Comparison of ENCODE assay signal across 26 mouse cellular contexts in genomic region chr5:120599625-120600024, GRCm38 (mm10). TPM values are rescaled to one million over a fixed set of nuclear protein-coding genes. Genes with fewer than 3 reads are reported as not detected.
DNase-seq lines count a peak whose midpoint lies in the region; ATAC-seq and TF ChIP-seq lines count a peak whose summit lies in the region.
"Had no signal": no experiment of that assay in that cellular context is flagged by ENCODE, and none has a peak within 500 bp of the region (broad histone marks: within the 10 kb centered on the region; RNA-seq: fewer than 3 reads in every experiment).

No protein-coding gene starts in this region.

- no peak for DNase-seq in right cerebral cortex, postnatal 14 days
- no peak for DNase-seq in cerebellum, adult 9-10 months
- DNase-seq in urinary bladder, postnatal 10 days (ENCODE audit: low spot score) = no peak
- DNase-seq: adrenal gland, postnatal 25 days; cerebellum, adult 11-12 months; gastrocnemius, postnatal 14 days; heart, adult 18-20 months; kidney, adult 2 months; kidney, postnatal 14 days; lung, adult 2 months; lung, postnatal 36 days; right cerebral cortex, postnatal 25 days had no signal

- H3K27me3 ChIP-seq in intestine, embryonic 16.5 days (replicated peaks; ENCODE audit: control insufficient read depth, insufficient read depth, low read length) = no peaks in the 10 kb centered on the region
- no peaks in the 10 kb centered on the region for H3K27me3 ChIP-seq in intestine, postnatal 0 days (replicated peaks; ENCODE audit: control insufficient read depth, insufficient read depth, low read length)
- no peaks in the 10 kb centered on the region for H3K27me3 ChIP-seq in liver, embryonic 12.5 days (replicated peaks)
- H3K27me3 ChIP-seq: embryonic facial prominence, embryonic 15.5 days; forebrain, embryonic 12.5 days had no signal

- H3K4me2 ChIP-seq in intestine, embryonic 16.5 days (ENCODE audit: low read depth, low read length) = no peak overlapping the region
- no peak overlapping the region for H3K4me2 ChIP-seq in intestine, postnatal 0 days (replicated peaks; ENCODE audit: low read depth)
- peak overlapping the region; percentile 58 for H3K4me2 ChIP-seq in liver, embryonic 12.5 days
- H3K4me2 ChIP-seq: embryonic facial prominence, embryonic 15.5 days; forebrain, embryonic 12.5 days; heart, embryonic 15.5 days; midbrain, embryonic 11.5 days had no signal

- H3K36me3 ChIP-seq in intestine, embryonic 16.5 days (ENCODE audit: control insufficient read depth, insufficient read depth, low read length) = no peaks in the 10 kb centered on the region
- no peaks in the 10 kb centered on the region for H3K36me3 ChIP-seq in intestine, postnatal 0 days (ENCODE audit: control insufficient read depth, insufficient read depth)
- no peaks in the 10 kb centered on the region for H3K36me3 ChIP-seq in liver, embryonic 12.5 days
- H3K36me3 ChIP-seq: embryonic facial prominence, embryonic 15.5 days; forebrain, embryonic 12.5 days; heart, embryonic 15.5 days; hindbrain, embryonic 10.5 days; limb, embryonic 10.5 days had no signal

- no peak overlapping the region for H3K27ac ChIP-seq in intestine, embryonic 16.5 days (ENCODE audit: low read length)
- no peak overlapping the region for H3K27ac ChIP-seq in intestine, postnatal 0 days (ENCODE audit: low read depth, low read length)
- H3K27ac ChIP-seq in liver, embryonic 12.5 days = peak overlapping the region; percentile 90
- H3K27ac ChIP-seq: embryonic facial prominence, embryonic 15.5 days; forebrain, embryonic 12.5 days; heart, embryonic 15.5 days; hindbrain, postnatal 0 days; limb, embryonic 10.5 days had no signal

- H3K4me3 ChIP-seq in intestine, embryonic 16.5 days (ENCODE audit: low read length) = no peak overlapping the region
- H3K4me3 ChIP-seq in intestine, postnatal 0 days (ENCODE audit: low read depth, low read length) = no peak overlapping the region
- H3K4me3 ChIP-seq in liver, embryonic 12.5 days = no peak overlapping the region
- H3K4me3 ChIP-seq: embryonic facial prominence, embryonic 15.5 days; forebrain, embryonic 12.5 days; heart, embryonic 15.5 days; hindbrain, embryonic 10.5 days; limb, embryonic 10.5 days had no signal

- H3K9me3 ChIP-seq in intestine, embryonic 16.5 days (ENCODE audit: control insufficient read depth, low read length) = no peaks in the 10 kb centered on the region
- H3K9me3 ChIP-seq in intestine, postnatal 0 days (ENCODE audit: control insufficient read depth) = no peaks in the 10 kb centered on the region
- no peaks in the 10 kb centered on the region for H3K9me3 ChIP-seq in liver, embryonic 12.5 days (replicated peaks)
- H3K9me3 ChIP-seq: embryonic facial prominence, embryonic 15.5 days; forebrain, embryonic 12.5 days; heart, embryonic 15.5 days; hindbrain, embryonic 10.5 days; limb, embryonic 10.5 days had no signal

- WGBS in intestine, embryonic 16.5 days = 87% methylated on average over 6 of the region's 6 CpGs
- WGBS in intestine, postnatal 0 days = 82% methylated on average over 6 of the region's 6 CpGs
- WGBS in liver, embryonic 12.5 days (ENCODE audit: insufficient replicate concordance) = 28% methylated on average over 6 of the region's 6 CpGs

- TF ChIP-seq CTCF in intestine, postnatal 0 days (IDR thresholded peaks at IDR 0.05; ENCODE audit: low read depth) = no peak

- H3K4me1 ChIP-seq in intestine, embryonic 16.5 days (ENCODE audit: control insufficient read depth, insufficient read depth, low read length) = no peaks in the 10 kb centered on the region
- H3K4me1 ChIP-seq in intestine, postnatal 0 days (replicated peaks; ENCODE audit: control insufficient read depth, insufficient read depth, low read length) = no peaks in the 10 kb centered on the region
- peaks cover 56% of the 10 kb centered on the region for H3K4me1 ChIP-seq in liver, embryonic 12.5 days
- H3K4me1 ChIP-seq: embryonic facial prominence, embryonic 15.5 days; limb, embryonic 10.5 days had no signal

- 0 out of 2 replicates have a peak, but pooled peaks have one; percentile 29 for ATAC-seq in intestine, embryonic 16.5 days
- ATAC-seq in intestine, postnatal 0 days = no peak
- peak; percentile 55 for ATAC-seq in common myeloid progenitor, adult 5-6 weeks (replicated peaks; ENCODE audit: low read depth, poor library complexity, severe bottlenecking)
- ATAC-seq in liver, embryonic 12.5 days = peak; percentile 95
- ATAC-seq in megakaryocyte progenitor cell, adult 5-6 weeks (replicated peaks; ENCODE audit: poor library complexity) = peak; percentile 84
- ATAC-seq: CD4-positive, CD25-positive, alpha-beta regulatory T cell, adult 4 months; hindbrain, postnatal 0 days had no signal

- no peak overlapping the region for H3K9ac ChIP-seq in intestine, embryonic 16.5 days (ENCODE audit: low read depth, low read length)
- no peak overlapping the region for H3K9ac ChIP-seq in intestine, postnatal 0 days (ENCODE audit: low read depth, low read length)
- peak overlapping the region; percentile 58 for H3K9ac ChIP-seq in liver, embryonic 12.5 days
- H3K9ac ChIP-seq: embryonic facial prominence, embryonic 15.5 days; forebrain, embryonic 12.5 days; heart, embryonic 15.5 days had no signal

RNA-seq across cellular contexts. Expression of gene Iqcd, which starts 10.8 kb away (rescaled TPM):
- 0.17 and 0.27 TPM in 2 replicates for polyA plus RNA-seq in intestine, embryonic 16.5 days (2015; fragmentation: Nextera tagmentation; extraction: Ambion mirVana)
- polyA plus RNA-seq in intestine, postnatal 0 days (2015; fragmentation: Nextera tagmentation; extraction: Ambion mirVana) = 0.30 and 0.47 TPM in 2 replicates
- 0.96 and 0.97 TPM in 2 replicates for total RNA-seq in common myeloid progenitor, adult 5-6 weeks (2017)
- 2.0 and 2.1 TPM in 2 replicates for polyA plus RNA-seq in liver, embryonic 12.5 days (2016; fragmentation: Nextera tagmentation; extraction: Ambion mirVana)
- not detected in 2 replicates for total RNA-seq in megakaryocyte progenitor cell, adult 5-6 weeks (2015)
- total RNA-seq in megakaryocyte progenitor cell, adult 5-6 weeks (2017) = 0.81 and 1.1 TPM in 2 replicates
- total RNA-seq: ES-E14; heart, adult 18-20 months had no signal

RNA-seq across cellular contexts. Expression of gene Tpcn1, which starts 11.2 kb away (rescaled TPM):
- 21.4 and 23.9 TPM in 2 replicates for polyA plus RNA-seq in intestine, embryonic 16.5 days (2015; fragmentation: Nextera tagmentation; extraction: Ambion mirVana)
- 31.5 and 35.6 TPM in 2 replicates for polyA plus RNA-seq in intestine, postnatal 0 days (2015; fragmentation: Nextera tagmentation; extraction: Ambion mirVana)
- total RNA-seq in common myeloid progenitor, adult 5-6 weeks (2017) = 15.2 and 18.1 TPM in 2 replicates
- 24.8 and 25.4 TPM in 2 replicates for polyA plus RNA-seq in liver, embryonic 12.5 days (2016; fragmentation: Nextera tagmentation; extraction: Ambion mirVana)
- 37.0 and 38.8 TPM in 2 replicates for total RNA-seq in megakaryocyte progenitor cell, adult 5-6 weeks (2015)
- 15.7 and 17.7 TPM in 2 replicates for total RNA-seq in megakaryocyte progenitor cell, adult 5-6 weeks (2017)

RNA-seq across cellular contexts. Expression of gene Rita1, which starts 12.8 kb away (rescaled TPM):
- polyA plus RNA-seq in intestine, embryonic 16.5 days (2015; fragmentation: Nextera tagmentation; extraction: Ambion mirVana) = 12.7 and 12.8 TPM in 2 replicates
- polyA plus RNA-seq in intestine, postnatal 0 days (2015; fragmentation: Nextera tagmentation; extraction: Ambion mirVana) = 6.1 and 7.5 TPM in 2 replicates
- total RNA-seq in common myeloid progenitor, adult 5-6 weeks (2017) = 3.8 and 13.1 TPM in 2 replicates
- 7.3 and 8.4 TPM in 2 replicates for polyA plus RNA-seq in liver, embryonic 12.5 days (2016; fragmentation: Nextera tagmentation; extraction: Ambion mirVana)
- total RNA-seq in megakaryocyte progenitor cell, adult 5-6 weeks (2015) = 2.0 and 2.3 TPM in 2 replicates
- 4.7 and 5.8 TPM in 2 replicates for total RNA-seq in megakaryocyte progenitor cell, adult 5-6 weeks (2017)

RNA-seq across cellular contexts. Expression of gene Ddx54, which starts 12.9 kb away (rescaled TPM):
- polyA plus RNA-seq in intestine, embryonic 16.5 days (2015; fragmentation: Nextera tagmentation; extraction: Ambion mirVana) = 50.8 and 51.4 TPM in 2 replicates
- 19.9 and 20.9 TPM in 2 replicates for polyA plus RNA-seq in intestine, postnatal 0 days (2015; fragmentation: Nextera tagmentation; extraction: Ambion mirVana)
- 36.0 and 41.7 TPM in 2 replicates for total RNA-seq in common myeloid progenitor, adult 5-6 weeks (2017)
- 35.0 and 36.3 TPM in 2 replicates for polyA plus RNA-seq in liver, embryonic 12.5 days (2016; fragmentation: Nextera tagmentation; extraction: Ambion mirVana)
- 11.8 and 13.3 TPM in 2 replicates for total RNA-seq in megakaryocyte progenitor cell, adult 5-6 weeks (2015)
- total RNA-seq in megakaryocyte progenitor cell, adult 5-6 weeks (2017) = 34.9 and 35.8 TPM in 2 replicates

RNA-seq across cellular contexts. Expression of gene Cfap73, which starts 34.4 kb away (rescaled TPM):
- 0.24 TPM in 1 of 2 replicates, not detected in the other for polyA plus RNA-seq in intestine, embryonic 16.5 days (2015; fragmentation: Nextera tagmentation; extraction: Ambion mirVana)
- not detected in 2 replicates for polyA plus RNA-seq in intestine, postnatal 0 days (2015; fragmentation: Nextera tagmentation; extraction: Ambion mirVana)
- not detected in 2 replicates for total RNA-seq in common myeloid progenitor, adult 5-6 weeks (2017)
- not detected in 2 replicates for polyA plus RNA-seq in liver, embryonic 12.5 days (2016; fragmentation: Nextera tagmentation; extraction: Ambion mirVana)
- total RNA-seq in megakaryocyte progenitor cell, adult 5-6 weeks (2015) = not detected in 2 replicates
- total RNA-seq in megakaryocyte progenitor cell, adult 5-6 weeks (2017) = not detected in 2 replicates
- total RNA-seq: ES-E14; gastrocnemius, postnatal 14 days; heart, adult 18-20 months had no signal
- polyA plus RNA-seq: CD4-positive, CD25-positive, alpha-beta regulatory T cell, adult 4 months; heart, embryonic 15.5 days; kidney, adult 2 months; limb, embryonic 10.5 days; midbrain, embryonic 11.5 days had no signal
